Mouse (Mus musculus) neural tube, embryonic 14.5 days (tissue): ENCODE results near the gene Ppib. TPM values are rescaled to one million over a fixed set of nuclear protein-coding genes. Genes with fewer than 3 reads are reported as not detected.

ENCODE experiments used
- ATAC-seq: fragments of 200-750 bp; cut with Nextera tagmentation; 2 replicates; pipeline ENCODE4 v1.8.0; 2017; ENCODE audit warnings: low read depth, mild to moderate bottlenecking, moderate TSS enrichment, moderate library complexity
- H3K27ac ChIP-seq: fragments of 300-500 bp; sonication (generic); 2 replicates; pipeline ENCODE4 v1.5.1; 2014; ENCODE audit warnings: low read depth, mild to moderate bottlenecking, control low read depth, low read length, moderate library complexity, mixed read lengths
- H3K27me3 ChIP-seq: fragments of 300-500 bp; sonication (generic); 2 replicates; pipeline ENCODE4 v1.6.1; 2014; ENCODE audit warnings: low read length; ENCODE audit not compliant: control insufficient read depth, insufficient read depth
- H3K36me3 ChIP-seq: fragments of 300-500 bp; sonication (generic); 2 replicates; pipeline ENCODE4 v1.6.1; 2014; ENCODE audit warnings: low read length, mixed read lengths; ENCODE audit not compliant: control insufficient read depth, insufficient read depth
- H3K4me1 ChIP-seq: fragments of 300-500 bp; sonication (generic); 2 replicates; pipeline ENCODE4 v1.6.1; 2014; ENCODE audit warnings: low read length; ENCODE audit not compliant: control insufficient read depth, insufficient read depth
- H3K4me2 ChIP-seq: fragments of 300-500 bp; sonication (generic); 2 replicates; pipeline ENCODE4 v1.6.1; 2014; ENCODE audit warnings: mild to moderate bottlenecking, low read depth, low read length, control low read depth
- H3K4me3 ChIP-seq: fragments of 300-500 bp; sonication (generic); 2 replicates; pipeline ENCODE4 v1.5.1; 2014; ENCODE audit warnings: low read depth, low read length, control low read depth, mixed read lengths
- H3K9ac ChIP-seq: fragments of 300-500 bp; sonication (generic); replicated peaks from 2 replicates; pipeline ENCODE4 v1.6.1; 2014; ENCODE audit warnings: low read depth, mild to moderate bottlenecking, control low read depth, low read length, mixed read lengths
- H3K9me3 ChIP-seq: fragments of 300-500 bp; sonication (generic); 2 replicates; pipeline ENCODE4 v1.6.1; 2016; ENCODE audit warnings: low read length; ENCODE audit not compliant: control insufficient read depth
- WGBS: fragments of 180-500 bp; shearing (Covaris S2); extraction: QIAGEN DNeasy Blood & Tissue Kit; methylation state at CpG from one replicate; pipeline ENCODE4 v1.1.7; 2014; 5-methylcytosine and 5-hydroxymethylcytosine counted together
- polyA plus RNA-seq: library from polyadenylated mRNA; unstranded; fragments of >200 nt; fragmentation: Nextera tagmentation; extraction: Ambion mirVana; gene quantifications from 2 replicates; pipeline ENCODE4 v1.2.1, GENCODE M21; 2014

The Ppib gene
- polyA plus RNA-seq, 1 experiment from 2014 or later, result 317 TPM

GRCm38 (mm10) chr9:66081999-66082398, 22.0 kb downstream of the Ppib start:
- Histone ChIP-seq H3K4me2 (no peak overlapping the region), H3K36me3 (no peaks in the 10 kb centered on the region; the same call in 1 of the 2 replicates), H3K27ac (no peak overlapping the region), H3K4me3 (no peak overlapping the region), H3K27me3 (no peaks in the 10 kb centered on the region), H3K9me3 (no peaks in the 10 kb centered on the region), H3K4me1 (0 out of 2 replicates have a peak, but pooled peaks cover 3% of the 10 kb centered on the region), H3K9ac (no peak overlapping the region)
- no peak for ATAC-seq
- WGBS, result 89% methylated on average over 4 of the region's 4 CpGs

GRCm38 (mm10) chr9:66084171-66084570, 24.1 kb downstream of the Ppib start:
- Histone ChIP-seq H3K9me3 (no peaks in the 10 kb centered on the region), H3K27ac (no peak overlapping the region)
- 92% methylated on average over 3 of the region's 3 CpGs for WGBS

GRCm38 (mm10) chr9:66087062-66087461, 27.0 kb downstream of the Ppib start:
- no peak overlapping the region for H3K9ac ChIP-seq
- H3K4me3 ChIP-seq, result no peak overlapping the region
- peaks cover 28% of the 10 kb centered on the region for H3K36me3 ChIP-seq
- no peaks in the 10 kb centered on the region for H3K4me1 ChIP-seq
- no peak overlapping the region for H3K4me2 ChIP-seq
- no peaks in the 10 kb centered on the region for H3K9me3 ChIP-seq
- H3K27ac ChIP-seq, result no peak overlapping the region
- H3K27me3 ChIP-seq, result no peaks in the 10 kb centered on the region
- 95% methylated on average over 7 of the region's 7 CpGs for WGBS
- no peak for ATAC-seq

More at GRCm38 (mm10) chr9:66084171-66084570, 24.1 kb downstream of the Ppib start:
- H3K9ac ChIP-seq, result no peak overlapping the region
- peaks cover 9% of the 10 kb centered on the region; the same call in 1 of the 2 replicates for H3K36me3 ChIP-seq
- H3K27me3 ChIP-seq, result no peaks in the 10 kb centered on the region
- no peak overlapping the region for H3K4me3 ChIP-seq
- H3K4me1 ChIP-seq, result no peaks in the 10 kb centered on the region
- no peak for ATAC-seq
- no peak overlapping the region for H3K4me2 ChIP-seq

DNA sequence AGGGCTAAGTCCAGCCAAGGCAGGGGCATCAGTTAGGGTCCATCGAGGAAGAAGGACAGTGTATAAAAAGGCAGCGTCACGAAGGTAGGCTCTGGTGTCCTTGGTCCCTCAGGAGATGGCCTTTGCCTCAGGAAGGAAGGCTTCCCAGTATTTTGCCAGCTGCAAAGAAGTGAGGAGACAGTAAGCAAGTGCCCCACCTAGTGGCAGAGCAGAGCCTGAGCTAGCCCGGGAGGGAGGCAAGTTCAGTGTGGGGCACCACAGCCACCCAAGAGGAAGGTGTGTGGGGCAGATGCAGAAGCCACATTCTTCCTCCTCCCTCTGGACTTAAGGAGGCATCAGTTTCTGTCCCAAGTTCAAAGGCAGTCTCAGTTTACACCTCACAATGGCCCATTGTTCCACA, 28.4 kb downstream of the Ppib start:
- Histone ChIP-seq H3K4me2 (no peak overlapping the region), H3K9me3 (no peaks in the 10 kb centered on the region), H3K4me1 (no peaks in the 10 kb centered on the region), H3K27ac (no peak overlapping the region), H3K36me3 (peaks cover 39% of the 10 kb centered on the region), H3K27me3 (no peaks in the 10 kb centered on the region), H3K9ac (no peak overlapping the region), H3K4me3 (no peak overlapping the region)
- 60% methylated on average over 4 of the region's 4 CpGs for WGBS
- ATAC-seq, result no peak

DNA sequence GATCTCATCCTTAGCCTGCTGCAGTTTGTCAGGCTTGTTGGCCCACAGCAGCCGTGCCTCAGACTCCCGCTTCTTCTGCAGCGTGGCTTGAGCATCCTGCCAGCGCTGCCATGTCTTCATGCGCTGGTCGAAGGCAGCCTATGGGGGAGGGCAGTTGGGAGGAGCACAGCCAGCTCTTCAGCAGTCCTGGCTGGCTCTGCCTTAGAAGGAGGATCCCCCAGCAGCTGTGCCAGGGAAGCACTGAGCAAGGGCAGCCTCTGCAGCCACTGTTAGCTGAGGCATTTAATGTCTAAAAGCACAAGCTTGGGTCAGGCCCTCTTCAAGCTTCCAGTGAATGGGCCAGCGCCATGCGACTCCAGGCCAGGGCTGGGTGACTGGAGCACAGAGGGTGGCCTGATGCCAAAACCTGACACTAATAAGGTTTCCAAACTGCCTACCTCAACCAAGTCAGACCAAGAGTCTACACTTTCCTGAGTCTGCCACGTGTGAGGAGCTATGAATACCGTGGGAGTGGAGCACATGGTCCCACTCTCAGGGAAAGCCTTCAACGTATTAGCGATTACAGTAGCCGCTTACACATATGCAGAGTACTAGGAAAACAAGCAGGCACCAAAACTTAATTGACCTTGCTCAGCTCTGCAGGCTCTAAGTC, 30.7 kb downstream of the Ppib start:
- H3K27ac ChIP-seq, result no peak overlapping the region
- WGBS, result 94% methylated on average over 13 of the region's 13 CpGs

DNA sequence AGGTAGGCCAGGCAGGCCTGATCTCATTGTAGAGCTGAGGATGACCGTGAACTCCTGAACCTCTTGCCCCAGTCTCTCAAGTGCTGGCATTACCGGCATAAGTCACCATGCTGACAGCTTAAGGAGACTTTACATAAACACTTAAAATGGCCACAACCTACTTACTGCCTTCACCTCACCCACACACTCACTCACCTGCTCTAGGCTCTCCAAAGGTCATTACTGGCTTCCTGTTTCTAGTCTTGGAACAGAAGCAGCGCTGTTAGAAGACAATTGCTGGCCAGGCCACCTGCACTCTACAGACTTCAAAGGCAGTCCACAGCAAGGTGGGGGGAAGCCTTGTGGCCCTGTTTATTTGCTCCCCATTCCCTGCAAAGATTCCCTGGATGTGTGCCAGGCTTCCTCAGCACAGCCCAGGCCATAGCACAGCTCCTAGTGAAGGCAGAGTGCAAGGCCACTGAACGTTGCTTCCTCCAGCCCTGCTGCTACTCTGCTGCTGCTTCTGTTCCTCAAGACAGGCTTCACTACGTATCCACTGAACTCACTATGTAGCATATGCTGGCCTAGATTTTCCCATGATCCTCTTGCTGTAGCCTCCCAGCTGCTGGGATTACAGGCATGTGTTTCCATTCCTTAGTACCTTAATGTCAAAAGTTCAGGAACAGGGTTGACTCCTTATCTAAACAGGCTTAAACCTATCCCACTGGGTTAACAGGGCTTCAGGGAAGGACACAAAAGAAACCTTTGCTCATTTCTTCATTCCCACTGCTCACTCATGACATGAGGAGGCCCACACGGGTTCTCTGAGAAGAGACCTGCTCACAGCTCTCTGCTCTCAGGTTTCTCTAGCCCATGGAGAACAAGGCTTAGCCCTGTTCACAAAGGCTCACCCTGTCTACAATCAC, 31.6 kb downstream of the Ppib start:
- whole genome bisulfite sequencing, result 79% methylated on average over 6 of the region's 6 CpGs
- Histone ChIP-seq H3K4me3 (no peak overlapping the region), H3K27me3 (no peaks in the 10 kb centered on the region), H3K9ac (no peak overlapping the region), H3K4me2 (no peak overlapping the region), H3K36me3 (peaks cover 52% of the 10 kb centered on the region), H3K27ac (no peak overlapping the region), H3K4me1 (no peaks in the 10 kb centered on the region), H3K9me3 (no peaks in the 10 kb centered on the region)
- no peak for ATAC-seq

More for the DNA sequence above, 30.7 kb downstream of the Ppib start:
- no peaks in the 10 kb centered on the region for H3K27me3 ChIP-seq
- H3K4me3 ChIP-seq, result no peak overlapping the region
- H3K9ac ChIP-seq, result no peak overlapping the region
- ATAC-seq, result no peak
- H3K36me3 ChIP-seq, result peaks cover 47% of the 10 kb centered on the region
- no peaks in the 10 kb centered on the region for H3K9me3 ChIP-seq
- H3K4me1 ChIP-seq, result no peaks in the 10 kb centered on the region
- H3K4me2 ChIP-seq, result no peak overlapping the region

- Histone ChIP-seq H3K4me2 (no peak overlapping the region), H3K27ac (no peak overlapping the region), H3K9me3 (no peaks in the 10 kb centered on the region), H3K27me3 (no peaks in the 10 kb centered on the region), H3K4me1 (no peaks in the 10 kb centered on the region), H3K36me3 (peaks cover 57% of the 10 kb centered on the region), H3K4me3 (no peak overlapping the region), H3K9ac (no peak overlapping the region)
- ATAC-seq, result no peak
- 87% methylated on average over 2 of the region's 2 CpGs for WGBS
Measured at GRCm38 (mm10) chr9:66092664-66093063, 32.6 kb downstream of the Ppib start.

DNA sequence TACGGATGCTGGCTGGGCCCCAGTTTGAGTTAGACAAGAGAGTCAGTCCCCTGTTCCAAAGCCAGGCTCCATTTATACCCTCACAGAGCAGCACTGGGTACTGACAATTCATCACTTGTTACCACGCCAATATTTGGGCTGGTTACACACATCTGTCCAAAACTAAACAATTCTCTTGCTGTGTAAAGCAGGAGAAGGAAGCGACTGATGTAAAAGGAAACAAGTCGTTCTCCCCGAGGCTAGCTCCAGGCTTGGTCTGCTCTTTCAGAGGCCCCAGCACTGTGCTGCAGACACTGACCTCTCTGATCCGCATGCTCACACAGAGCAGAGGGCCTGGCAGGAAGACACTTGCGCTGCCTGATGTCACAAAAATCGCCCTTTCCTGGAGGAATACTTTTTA, 41.6 kb downstream of the Ppib start:
- ATAC-seq, result peak; percentile 46; the same call in 1 of the 2 replicates
- H3K27me3 ChIP-seq, result no peaks in the 10 kb centered on the region
- H3K36me3 ChIP-seq, result peaks cover 69% of the 10 kb centered on the region
- WGBS, result 74% methylated on average over 8 of the region's 8 CpGs
- H3K27ac ChIP-seq, result no peak overlapping the region
- H3K4me3 ChIP-seq, result no peak overlapping the region
- no peaks in the 10 kb centered on the region for H3K9me3 ChIP-seq
- H3K4me1 ChIP-seq, result no peaks in the 10 kb centered on the region
- H3K9ac ChIP-seq, result no peak overlapping the region
- no peak overlapping the region for H3K4me2 ChIP-seq

GRCm38 (mm10) chr9:66102668-66103067, 42.6 kb downstream of the Ppib start:
- Histone ChIP-seq H3K36me3 (peaks cover 59% of the 10 kb centered on the region), H3K27me3 (no peaks in the 10 kb centered on the region), H3K9me3 (no peaks in the 10 kb centered on the region), H3K4me3 (no peak overlapping the region), H3K4me1 (no peaks in the 10 kb centered on the region), H3K9ac (no peak overlapping the region), H3K4me2 (no peak overlapping the region), H3K27ac (no peak overlapping the region)
- 95% methylated on average over 6 of the region's 6 CpGs for WGBS
- ATAC-seq, result no peak
